Mouse (Mus musculus): ENCODE measurements around the gene Pparg. TPM values are rescaled to one million over a fixed set of nuclear protein-coding genes. Genes with fewer than 3 reads are reported as not detected.

Gene Pparg
- polyA plus RNA-seq (2011; ENCODE audit: insufficient read length, low read depth, missing spikeins): 4.1 and 6.7 TPM in 2 replicates

- peak within 1 kb of the TSS; percentile 46 for H3K4me3 ChIP-seq (ENCODE audit: insufficient read depth, low read length)
- no peak within 1 kb of the TSS for H3K27ac ChIP-seq (ENCODE audit: insufficient read depth, low read length)
- TF ChIP-seq POLR2A (IDR thresholded peaks at IDR 0.05; ENCODE audit: low read depth, low read length) (no peak), CTCF (IDR thresholded peaks at IDR 0.05; ENCODE audit: borderline replicate concordance, insufficient read depth, low read length) (peak; percentile 34; the same call in 1 of the 2 replicates)
- no peaks in the 10 kb centered on the region for H3K4me1 ChIP-seq (ENCODE audit: control insufficient read depth, insufficient read depth, low read length)
Measured at GRCm38 (mm10) chr6:115360776-115361605, at the start of gene Pparg. Gene Pparg (plus strand): TSS chr6:115360951.

GRCm38 (mm10) chr6:115312780-115313179 is 48.0 kb upstream of the Pparg start:
- no peak for TF ChIP-seq POLR2A (IDR thresholded peaks at IDR 0.05; ENCODE audit: low read depth, low read length)
- TF ChIP-seq CTCF (IDR thresholded peaks at IDR 0.05; ENCODE audit: borderline replicate concordance, insufficient read depth, low read length): no peak
- Histone ChIP-seq H3K4me3 (ENCODE audit: insufficient read depth, low read length) (no peak overlapping the region), H3K27ac (ENCODE audit: insufficient read depth, low read length) (no peak overlapping the region), H3K4me1 (ENCODE audit: control insufficient read depth, insufficient read depth, low read length) (peaks cover 18% of the 10 kb centered on the region)

GRCm38 (mm10) chr6:115313235-115313738 is 47.5 kb upstream of the Pparg start:
- TF ChIP-seq POLR2A (IDR thresholded peaks at IDR 0.05; ENCODE audit: low read depth, low read length) (no peak), CTCF (IDR thresholded peaks at IDR 0.05; ENCODE audit: borderline replicate concordance, insufficient read depth, low read length) (no peak)
- Histone ChIP-seq H3K4me3 (ENCODE audit: insufficient read depth, low read length) (no peak overlapping the region), H3K27ac (ENCODE audit: insufficient read depth, low read length) (no peak overlapping the region), H3K4me1 (ENCODE audit: control insufficient read depth, insufficient read depth, low read length) (peaks cover 18% of the 10 kb centered on the region)

- Histone ChIP-seq H3K4me3 (ENCODE audit: insufficient read depth, low read length) (no peak overlapping the region), H3K4me1 (ENCODE audit: control insufficient read depth, insufficient read depth, low read length) (peaks cover 18% of the 10 kb centered on the region), H3K27ac (ENCODE audit: insufficient read depth, low read length) (no peak overlapping the region)
- no peak for TF ChIP-seq POLR2A (IDR thresholded peaks at IDR 0.05; ENCODE audit: low read depth, low read length)
- no peak for TF ChIP-seq CTCF (IDR thresholded peaks at IDR 0.05; ENCODE audit: borderline replicate concordance, insufficient read depth, low read length)
Measured at GRCm38 (mm10) chr6:115313910-115314309, 46.8 kb upstream of the Pparg start.

DNA sequence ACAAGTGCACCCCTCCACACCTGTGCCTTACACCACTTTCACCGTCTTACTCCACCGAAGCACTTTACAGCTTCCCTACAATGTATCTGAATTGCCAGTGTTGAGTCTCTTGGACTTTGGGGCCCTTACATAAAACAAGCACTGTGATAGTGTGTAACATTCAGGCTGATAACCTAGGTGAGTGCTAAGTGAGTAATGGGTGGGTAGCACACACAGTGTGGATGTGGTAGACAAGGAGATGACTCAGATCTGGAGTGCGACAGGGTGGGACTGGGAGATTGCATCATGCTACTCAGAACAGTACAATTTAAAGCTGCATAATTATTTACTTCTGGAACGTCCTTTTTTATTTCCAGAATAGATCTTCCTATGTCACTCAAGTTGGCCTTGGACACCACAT is 45.0 kb upstream of the Pparg start:
- no peak for TF ChIP-seq POLR2A (IDR thresholded peaks at IDR 0.05; ENCODE audit: low read depth, low read length)
- TF ChIP-seq CTCF (IDR thresholded peaks at IDR 0.05; ENCODE audit: borderline replicate concordance, insufficient read depth, low read length): no peak

GRCm38 (mm10) chr6:115316811-115317221 is 43.9 kb upstream of the Pparg start:
- Histone ChIP-seq H3K27ac (ENCODE audit: insufficient read depth, low read length) (peak overlapping the region; percentile 71), H3K4me1 (ENCODE audit: control insufficient read depth, insufficient read depth, low read length) (peaks cover 18% of the 10 kb centered on the region), H3K4me3 (ENCODE audit: insufficient read depth, low read length) (no peak overlapping the region)
- TF ChIP-seq CTCF (IDR thresholded peaks at IDR 0.05; ENCODE audit: borderline replicate concordance, insufficient read depth, low read length): no peak
- no peak for TF ChIP-seq POLR2A (IDR thresholded peaks at IDR 0.05; ENCODE audit: low read depth, low read length)

More for the DNA sequence above, 45.0 kb upstream of the Pparg start:
- no peak overlapping the region for H3K4me3 ChIP-seq (ENCODE audit: insufficient read depth, low read length)
- peak overlapping the region; percentile 89 for H3K27ac ChIP-seq (ENCODE audit: insufficient read depth, low read length)
- H3K4me1 ChIP-seq (ENCODE audit: control insufficient read depth, insufficient read depth, low read length): peaks cover 18% of the 10 kb centered on the region

DNA sequence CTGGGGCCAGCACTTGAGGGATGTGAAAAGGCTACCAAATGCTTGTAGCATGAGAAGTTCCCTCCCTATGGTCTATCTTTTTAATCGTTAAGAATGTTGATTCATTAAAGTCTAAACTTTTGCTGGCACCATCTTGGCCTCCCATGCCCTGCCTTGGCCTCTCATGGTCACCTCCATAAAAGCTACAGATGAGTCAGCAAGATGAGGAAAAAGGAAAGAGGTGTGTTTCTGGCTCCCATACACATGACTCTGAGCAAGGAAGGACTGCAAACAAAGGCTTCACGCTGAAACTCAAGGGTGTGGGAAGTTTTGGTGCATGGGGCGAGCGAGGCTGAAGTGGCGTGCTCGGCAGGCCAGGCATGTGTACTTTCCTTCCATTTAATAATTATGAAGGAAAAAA is 41.9 kb upstream of the Pparg start:
- TF ChIP-seq CTCF (IDR thresholded peaks at IDR 0.05; ENCODE audit: borderline replicate concordance, insufficient read depth, low read length) (no peak), POLR2A (IDR thresholded peaks at IDR 0.05; ENCODE audit: low read depth, low read length) (no peak)
- H3K4me3 ChIP-seq (ENCODE audit: insufficient read depth, low read length): no peak overlapping the region
- no peak overlapping the region for H3K27ac ChIP-seq (ENCODE audit: insufficient read depth, low read length)
- H3K4me1 ChIP-seq (ENCODE audit: control insufficient read depth, insufficient read depth, low read length): peaks cover 20% of the 10 kb centered on the region

- Histone ChIP-seq H3K4me3 (ENCODE audit: insufficient read depth, low read length) (no peak overlapping the region), H3K27ac (ENCODE audit: insufficient read depth, low read length) (no peak overlapping the region), H3K4me1 (ENCODE audit: control insufficient read depth, insufficient read depth, low read length) (peaks cover 20% of the 10 kb centered on the region)
- no peak for TF ChIP-seq CTCF (IDR thresholded peaks at IDR 0.05; ENCODE audit: borderline replicate concordance, insufficient read depth, low read length)
- TF ChIP-seq POLR2A (IDR thresholded peaks at IDR 0.05; ENCODE audit: low read depth, low read length): no peak
Measured at GRCm38 (mm10) chr6:115319686-115320085, 41.1 kb upstream of the Pparg start.

- no peak for TF ChIP-seq CTCF (IDR thresholded peaks at IDR 0.05; ENCODE audit: borderline replicate concordance, insufficient read depth, low read length)
- no peak for TF ChIP-seq POLR2A (IDR thresholded peaks at IDR 0.05; ENCODE audit: low read depth, low read length)
- Histone ChIP-seq H3K4me1 (ENCODE audit: control insufficient read depth, insufficient read depth, low read length) (peaks cover 13% of the 10 kb centered on the region), H3K27ac (ENCODE audit: insufficient read depth, low read length) (no peak overlapping the region), H3K4me3 (ENCODE audit: insufficient read depth, low read length) (no peak overlapping the region)
Measured at GRCm38 (mm10) chr6:115320927-115321714, 39.6 kb upstream of the Pparg start.

All from embryonic fibroblast, embryonic 13.5 days (primary cell).